Mouse (Mus musculus) CH12.LX (cell line): ENCODE data around the gene Txndc9.

Experiments
- CTCF ChIP-seq, 2 experiments: IDR thresholded peaks in 1 of 2; conservative IDR thresholded peaks in 1 of 2; 2 replicates each; pipeline ENCODE4 v1.5.1; 2011 to 2012; ENCODE audit warnings: low read depth in 2 of 2, low read length in 2 of 2, improper control_type of control experiment in 1 of 2, inconsistent platforms in 1 of 2, mild to moderate bottlenecking in 1 of 2, moderate library complexity in 1 of 2
- E2F4 ChIP-seq: IDR thresholded peaks from 2 replicates; pipeline ENCODE4 v1.6.1; 2011; ENCODE audit warnings: low read depth, low read length, improper control_type of control experiment; ENCODE audit not compliant: insufficient replicate concordance
- ELF1 ChIP-seq: IDR thresholded peaks from 2 replicates; pipeline ENCODE4 v1.6.1; 2014; ENCODE audit warnings: low read depth, mild to moderate bottlenecking, inconsistent platforms, low read length, improper control_type of control experiment
- HCFC1 ChIP-seq: IDR thresholded peaks from 2 replicates; pipeline ENCODE4 v1.6.1; 2012; ENCODE audit warnings: low read depth, mild to moderate bottlenecking, inconsistent platforms, low read length, improper control_type of control experiment
- JUND ChIP-seq: conservative IDR thresholded peaks from 2 replicates; pipeline ENCODE4 v1.6.1; 2011; ENCODE audit warnings: low read depth, low read length, improper control_type of control experiment
- MAX ChIP-seq: IDR thresholded peaks from 2 replicates; pipeline ENCODE4 v1.6.1; 2011; ENCODE audit warnings: low read length, improper control_type of control experiment
- NELFE ChIP-seq: IDR thresholded peaks from 2 replicates; pipeline ENCODE4 v1.6.1; 2011; ENCODE audit warnings: low read depth, low read length, improper control_type of control experiment
- PAX5 ChIP-seq: IDR thresholded peaks from 2 replicates; pipeline ENCODE4 v1.6.1; 2012; ENCODE audit warnings: low read length, inconsistent platforms, mixed read lengths
- POLR2A ChIP-seq: IDR thresholded peaks from 2 replicates; pipeline ENCODE4 v1.6.1; 2011; ENCODE audit warnings: low read depth, mild to moderate bottlenecking, improper control_type of control experiment, low read length
- USF1 ChIP-seq: IDR thresholded peaks from 2 replicates; pipeline ENCODE4 v1.6.1; 2014; ENCODE audit warnings: low read depth, mild to moderate bottlenecking, inconsistent platforms, low read length, improper control_type of control experiment
- USF2 ChIP-seq: conservative IDR thresholded peaks from 2 replicates; pipeline ENCODE4 v1.6.1; 2011; ENCODE audit warnings: low read depth, low read length, improper control_type of control experiment

DNA sequence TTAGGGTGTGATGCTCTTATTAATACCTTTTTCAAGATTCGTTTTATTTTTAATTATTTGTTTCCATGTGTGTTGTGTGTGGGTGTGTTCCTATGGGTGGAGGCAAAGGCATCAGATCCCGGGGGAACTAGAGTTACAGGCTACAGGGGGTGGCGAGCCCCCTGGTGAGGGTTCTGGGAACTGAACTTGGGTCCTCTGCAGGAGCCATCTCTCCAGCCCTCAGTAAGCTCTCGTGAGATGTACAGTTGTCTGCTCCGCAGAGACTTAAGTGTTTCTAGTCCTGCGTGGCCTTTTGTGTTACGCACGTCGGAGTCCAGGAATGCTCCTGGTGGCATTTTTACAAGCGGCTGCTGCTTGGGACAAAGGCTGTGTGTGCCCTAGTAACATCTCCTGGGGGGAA is 32.1 kb downstream of the Txndc9 start:
- TF ChIP-seq USF2 (no peak), E2F4 (no peak), MAX (no peak), NELFE (no peak), JUND (no peak), ELF1 (no peak), POLR2A (no peak), PAX5 (no peak), CTCF (conservative IDR thresholded peaks at IDR 0.05 in 1 of 2, IDR thresholded peaks at IDR 0.05 in 1 of 2; ENCODE audit: low read depth in 2 of 2, low read length in 2 of 2) (peak in 1 of 2 experiments; percentile 24; a peak in 2 of 4 replicates), HCFC1 (no peak), USF1 (no peak)
